In genomic region chr7:107215723-107216122, GRCm38 (mm10) we compare ENCODE assay signal across 10 mouse cellular contexts. TPM values are rescaled to one million over a fixed set of nuclear protein-coding genes. Genes with fewer than 3 reads are reported as not detected.
A peak's percentile ranks its signal among the peaks of the same experiment; 100 is the strongest.
DNase-seq lines count a peak whose midpoint lies in the region; ATAC-seq lines count a peak whose summit lies in the region.
"Had no signal": no experiment of that assay in that cellular context is flagged by ENCODE, and none has a peak within 500 bp of the region (broad histone marks: within the 10 kb centered on the region; RNA-seq: fewer than 3 reads in every experiment).

No protein-coding gene starts in this region.

- no peak overlapping the region for H3K4me2 ChIP-seq in forebrain, embryonic 12.5 days
- H3K4me2 ChIP-seq in stomach, embryonic 15.5 days = no peak overlapping the region
- H3K4me2 ChIP-seq: embryonic facial prominence, embryonic 12.5 days; limb, embryonic 12.5 days had no signal

- peak; percentile 75; the same call in 1 of the 2 replicates for ATAC-seq in forebrain, embryonic 12.5 days (ENCODE audit: low FRiP score)
- ATAC-seq in stomach, embryonic 15.5 days (ENCODE audit: insufficient read depth, low FRiP score, low read depth) = peak; percentile 71; the same call in 1 of the 2 replicates
- ATAC-seq in inflammation-experienced regulatory T-cells, adult 6 months = no peak

- H3K9me3 ChIP-seq in forebrain, embryonic 12.5 days = no peaks in the 10 kb centered on the region
- no peaks in the 10 kb centered on the region for H3K9me3 ChIP-seq in forebrain, embryonic 10.5 days
- no peaks in the 10 kb centered on the region for H3K9me3 ChIP-seq in stomach, embryonic 15.5 days
- H3K9me3 ChIP-seq: embryonic facial prominence, embryonic 12.5 days; limb, embryonic 12.5 days had no signal

- intact Hi-C loops in left cerebral cortex, postnatal 10 days (cut with DNase I) = loop anchor here (10.0 kb wide), 1 partner anchor 529 kb away; no protein-coding TSS in a partner anchor

- DNase-seq in forebrain, embryonic 10.5 days (ENCODE audit: extremely low spot score, low spot score) = no peak
- DNase-seq in A20 (ENCODE audit: low read depth, low spot score) = peak; percentile 1
- DNase-seq in embryo, embryonic 11 days = peak; percentile 28
- peak; percentile 11 for DNase-seq in kidney, postnatal 10 days
- no peak for DNase-seq in left cerebral cortex, postnatal 10 days (ENCODE audit: extremely low spot score in 1 of 2, low spot score in 2 of 2)

- H3K27me3 ChIP-seq in forebrain, embryonic 12.5 days = peaks cover 12% of the 10 kb centered on the region
- H3K27me3 ChIP-seq in forebrain, embryonic 10.5 days (ENCODE audit: poor library complexity, severe bottlenecking) = peaks cover 14% of the 10 kb centered on the region
- H3K27me3 ChIP-seq in stomach, embryonic 15.5 days (replicated peaks) = peaks cover 5% of the 10 kb centered on the region; the same call in 1 of the 2 replicates

- H3K27ac ChIP-seq in forebrain, embryonic 12.5 days = no peak overlapping the region
- no peak overlapping the region for H3K27ac ChIP-seq in forebrain, embryonic 10.5 days
- H3K27ac ChIP-seq in stomach, embryonic 15.5 days = no peak overlapping the region
- H3K27ac ChIP-seq: embryonic facial prominence, embryonic 12.5 days; limb, embryonic 12.5 days had no signal

- no peaks in the 10 kb centered on the region for H3K36me3 ChIP-seq in forebrain, embryonic 12.5 days (replicated peaks)
- H3K36me3 ChIP-seq in forebrain, embryonic 10.5 days (replicated peaks) = no peaks in the 10 kb centered on the region
- H3K36me3 ChIP-seq in stomach, embryonic 15.5 days = no peaks in the 10 kb centered on the region
- H3K36me3 ChIP-seq: embryonic facial prominence, embryonic 12.5 days; limb, embryonic 12.5 days had no signal

- no peak overlapping the region for H3K9ac ChIP-seq in forebrain, embryonic 12.5 days
- no peak overlapping the region for H3K9ac ChIP-seq in stomach, embryonic 15.5 days
- H3K9ac ChIP-seq: embryonic facial prominence, embryonic 12.5 days; limb, embryonic 12.5 days had no signal

- no peaks in the 10 kb centered on the region for H3K4me1 ChIP-seq in forebrain, embryonic 12.5 days
- no peaks in the 10 kb centered on the region for H3K4me1 ChIP-seq in forebrain, embryonic 10.5 days
- no peaks in the 10 kb centered on the region for H3K4me1 ChIP-seq in stomach, embryonic 15.5 days
- H3K4me1 ChIP-seq: embryonic facial prominence, embryonic 12.5 days; limb, embryonic 12.5 days had no signal

- no peak overlapping the region for H3K4me3 ChIP-seq in forebrain, embryonic 12.5 days (replicated peaks)
- H3K4me3 ChIP-seq in forebrain, embryonic 10.5 days = no peak overlapping the region
- H3K4me3 ChIP-seq in stomach, embryonic 15.5 days (replicated peaks) = no peak overlapping the region
- H3K4me3 ChIP-seq: embryonic facial prominence, embryonic 12.5 days; limb, embryonic 12.5 days had no signal

RNA-seq across cellular contexts. Expression of gene Rbmxl2, which starts 6.5 kb away (rescaled TPM):
- not detected in 2 replicates for polyA plus RNA-seq in forebrain, embryonic 12.5 days (2016; fragmentation: Nextera tagmentation; extraction: Ambion mirVana)
- polyA plus RNA-seq in forebrain, embryonic 10.5 days (2016; fragmentation: Nextera tagmentation; extraction: Ambion mirVana) = not detected in 2 replicates
- polyA plus RNA-seq in stomach, embryonic 15.5 days (2015; fragmentation: Nextera tagmentation; extraction: Ambion mirVana) = not detected in 2 replicates
- not detected for polyA plus RNA-seq in inflammation-experienced regulatory T-cells, adult 6 months (2017; shearing (Covaris generic))
- total RNA-seq in left cerebral cortex, postnatal 10 days (2021) = not detected
- polyA plus RNA-seq: embryonic facial prominence, embryonic 12.5 days; limb, embryonic 12.5 days had no signal

RNA-seq across cellular contexts. Expression of gene Nlrp14, which starts 48.9 kb away (rescaled TPM):
- not detected in 2 replicates for polyA plus RNA-seq in forebrain, embryonic 12.5 days (2016; fragmentation: Nextera tagmentation; extraction: Ambion mirVana)
- polyA plus RNA-seq in forebrain, embryonic 10.5 days (2016; fragmentation: Nextera tagmentation; extraction: Ambion mirVana) = not detected in 2 replicates
- polyA plus RNA-seq in stomach, embryonic 15.5 days (2015; fragmentation: Nextera tagmentation; extraction: Ambion mirVana) = not detected in 2 replicates
- not detected for polyA plus RNA-seq in inflammation-experienced regulatory T-cells, adult 6 months (2017; shearing (Covaris generic))
- total RNA-seq in left cerebral cortex, postnatal 10 days (2021) = not detected
- polyA plus RNA-seq: embryonic facial prominence, embryonic 12.5 days; limb, embryonic 12.5 days had no signal

Comparison
In these comparisons a context has a peak if more than half of its experiments do, and no peak if none do; other contexts are left out.
1. DNase-seq: peak in A20 (single experiment), embryo, embryonic 11 days (single experiment) and kidney, postnatal 10 days (single experiment); none in forebrain, embryonic 10.5 days (single experiment) and left cerebral cortex, postnatal 10 days (0 of 2).